Mouse (Mus musculus): Measurements from ENCODE around the gene Gm28048. TPM values are rescaled to one million over a fixed set of nuclear protein-coding genes. Genes with fewer than 3 reads are reported as not detected.

The Gm28048 gene
- 87.9 TPM for polyA plus RNA-seq (2014; fragmentation: Illumina TruSeq; extraction: RNeasy Lipid Tissue Mini Kit (QIAGEN cat#74804); ENCODE audit: low read depth, low replicate concordance)

DNA sequence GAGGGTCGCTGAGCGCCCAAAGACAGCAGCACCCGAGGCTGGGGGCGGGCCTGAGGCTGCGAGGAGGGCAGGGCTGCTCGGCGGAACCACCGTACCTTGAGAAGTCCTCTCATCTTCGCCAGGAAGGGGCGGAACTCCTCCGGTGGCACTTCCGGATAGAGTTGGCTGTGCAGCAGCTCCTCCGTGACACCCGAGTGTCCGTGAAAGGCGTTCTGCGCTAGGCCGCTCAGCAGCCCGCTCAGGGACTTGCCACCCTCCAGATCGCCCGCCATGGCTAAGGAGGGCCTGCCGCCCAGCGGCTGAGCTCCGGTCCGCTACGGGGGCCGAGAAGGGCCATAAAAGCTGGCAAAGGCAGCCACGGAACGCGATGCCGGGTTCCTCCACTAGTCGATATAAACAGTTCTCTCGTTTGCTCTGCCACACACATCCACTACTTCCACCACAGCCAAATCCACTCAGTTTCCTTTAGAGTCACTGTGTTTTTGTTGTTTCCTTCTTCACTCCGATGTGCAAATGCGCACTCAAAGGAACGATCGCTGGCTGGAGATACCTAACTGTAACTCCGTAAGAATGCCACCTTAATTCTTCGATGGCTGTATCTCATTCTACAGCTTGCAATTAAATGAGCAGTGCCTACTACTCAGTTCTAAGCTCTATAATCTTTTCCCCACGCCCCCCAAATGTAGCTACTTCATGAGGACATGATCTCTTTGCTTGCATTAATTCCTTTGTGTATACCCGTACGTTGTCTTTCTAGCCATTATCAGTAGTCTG lies at the start of gene Gm28048, which contains the start of gene Commd1:
TSS of gene Gm28048 (minus strand) at position 107 of the 774 bp plus-strand sequence.
TSS of gene Commd1 (minus strand) at position 399 of the 774 bp plus-strand sequence.

DNA sequence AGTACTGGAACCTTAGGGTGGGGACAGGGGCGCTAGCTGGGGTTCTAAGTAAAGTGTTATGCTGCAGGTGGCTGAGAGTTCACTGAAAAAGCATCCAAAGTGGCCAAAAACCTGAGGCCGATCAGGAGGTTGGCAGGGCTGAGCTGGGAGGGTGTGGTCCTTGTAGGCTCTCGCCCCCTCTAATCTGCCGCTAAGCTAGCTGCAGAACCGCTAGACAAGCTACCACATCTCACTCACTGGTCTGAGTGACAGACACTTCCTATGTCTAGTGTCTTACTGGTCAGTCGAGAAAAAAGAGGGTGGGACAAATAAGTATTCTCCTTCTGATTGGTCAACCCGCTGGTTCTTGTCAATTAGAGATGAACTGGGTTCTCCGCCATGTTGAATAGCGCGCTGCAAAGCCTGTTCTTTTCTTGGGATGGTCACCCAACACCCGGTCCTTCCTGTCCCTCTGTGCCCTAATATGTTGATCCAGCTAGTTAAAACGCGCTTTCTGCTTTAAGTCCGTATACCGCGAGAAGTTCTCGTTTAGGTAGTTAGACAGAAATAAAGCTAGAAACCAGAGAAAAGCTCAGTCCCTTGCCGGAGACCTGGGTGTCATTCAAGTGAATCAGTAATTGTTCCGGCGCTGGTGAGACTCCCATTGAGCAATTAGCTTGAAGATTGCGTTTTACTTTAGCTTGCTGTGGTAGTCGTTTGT lies 25.7 kb upstream of the Gm28048 start, which contains the start of gene Fam161a:
TSS of gene Fam161a (plus strand) at position 51 of the 700 bp plus-strand sequence.

DNA sequence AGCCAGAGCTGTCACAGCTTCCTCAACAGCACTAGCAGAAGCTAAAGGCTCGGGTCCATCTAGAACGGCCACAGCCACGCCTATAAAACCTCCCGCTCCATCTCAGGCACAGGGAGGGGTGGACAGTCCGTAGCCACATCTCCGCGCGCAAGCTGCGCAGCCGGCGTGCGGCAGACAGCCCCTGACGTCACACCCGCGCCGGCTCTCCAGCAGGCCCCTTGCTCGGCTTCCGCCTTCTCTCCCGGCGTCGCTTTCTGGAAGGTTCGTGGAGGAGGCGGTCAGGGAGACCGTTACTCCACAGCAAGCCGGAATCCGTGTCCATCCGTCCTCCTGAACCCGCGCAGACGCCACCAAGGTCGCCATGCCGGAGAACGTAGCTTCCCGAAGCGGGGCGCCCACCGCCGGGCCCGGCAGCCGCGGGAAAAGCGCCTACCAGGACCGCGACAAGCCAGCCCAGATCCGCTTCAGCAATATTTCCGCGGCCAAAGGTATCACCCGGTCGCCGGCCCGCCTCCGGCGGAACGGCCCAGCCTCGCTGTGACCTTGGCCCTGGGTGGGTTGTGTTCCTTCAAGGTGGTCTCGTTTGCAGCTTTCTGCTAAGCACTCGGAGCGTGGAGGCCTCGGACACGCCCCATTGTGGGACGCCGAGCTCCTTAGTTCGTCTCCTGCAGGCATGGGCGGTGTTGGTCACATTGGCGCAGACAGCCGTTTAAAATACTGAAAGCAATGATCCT lies 8.7 kb upstream of the Gm28048 start, which contains the start of gene Cct4:
TSS of gene Cct4 (plus strand) at position 127 of the 734 bp plus-strand sequence.

DNA sequence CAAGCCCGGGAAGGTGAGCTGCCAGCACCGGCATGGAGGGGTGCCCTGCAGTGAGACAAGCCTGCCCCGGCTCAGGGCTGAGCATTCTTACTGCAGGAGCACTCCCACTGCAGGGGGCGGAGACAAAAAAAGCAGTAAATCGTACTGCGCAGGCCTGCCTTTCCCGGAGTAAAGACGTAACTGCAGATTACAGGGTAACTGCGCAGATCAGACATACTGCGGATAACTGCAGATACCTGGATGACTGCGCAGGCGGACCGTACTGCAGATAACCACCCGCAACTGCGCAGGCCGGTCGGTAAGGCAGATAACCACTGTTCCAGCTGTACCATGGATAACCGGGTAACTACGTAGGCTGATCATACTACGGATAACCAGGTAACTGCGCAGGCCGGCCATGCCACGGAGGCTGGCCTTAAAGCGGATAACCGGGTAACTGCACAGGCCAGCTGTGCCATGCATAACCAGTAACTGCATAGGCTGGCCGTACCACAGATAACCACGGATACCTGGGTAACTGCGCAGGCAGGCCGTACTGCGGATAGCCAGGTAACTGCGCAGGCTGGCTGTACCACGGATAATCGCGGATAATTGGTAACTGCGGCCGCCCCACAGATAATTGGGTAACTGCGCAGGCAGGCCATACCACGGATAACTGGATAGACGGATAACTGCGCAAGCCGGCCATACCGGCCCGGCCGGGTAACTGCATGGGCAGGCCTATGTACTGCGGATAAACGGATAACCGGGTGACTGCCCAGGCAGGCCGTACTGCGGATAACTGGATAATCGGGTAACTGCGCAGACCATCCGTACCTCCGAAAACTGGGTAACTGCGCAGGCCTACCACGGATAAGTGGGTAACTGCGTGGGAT lies 9.8 kb downstream of the Gm28048 start, which contains the start of gene Zrsr1:
TSS of gene Zrsr1 (plus strand) at position 171 of the 875 bp plus-strand sequence.

DNA sequence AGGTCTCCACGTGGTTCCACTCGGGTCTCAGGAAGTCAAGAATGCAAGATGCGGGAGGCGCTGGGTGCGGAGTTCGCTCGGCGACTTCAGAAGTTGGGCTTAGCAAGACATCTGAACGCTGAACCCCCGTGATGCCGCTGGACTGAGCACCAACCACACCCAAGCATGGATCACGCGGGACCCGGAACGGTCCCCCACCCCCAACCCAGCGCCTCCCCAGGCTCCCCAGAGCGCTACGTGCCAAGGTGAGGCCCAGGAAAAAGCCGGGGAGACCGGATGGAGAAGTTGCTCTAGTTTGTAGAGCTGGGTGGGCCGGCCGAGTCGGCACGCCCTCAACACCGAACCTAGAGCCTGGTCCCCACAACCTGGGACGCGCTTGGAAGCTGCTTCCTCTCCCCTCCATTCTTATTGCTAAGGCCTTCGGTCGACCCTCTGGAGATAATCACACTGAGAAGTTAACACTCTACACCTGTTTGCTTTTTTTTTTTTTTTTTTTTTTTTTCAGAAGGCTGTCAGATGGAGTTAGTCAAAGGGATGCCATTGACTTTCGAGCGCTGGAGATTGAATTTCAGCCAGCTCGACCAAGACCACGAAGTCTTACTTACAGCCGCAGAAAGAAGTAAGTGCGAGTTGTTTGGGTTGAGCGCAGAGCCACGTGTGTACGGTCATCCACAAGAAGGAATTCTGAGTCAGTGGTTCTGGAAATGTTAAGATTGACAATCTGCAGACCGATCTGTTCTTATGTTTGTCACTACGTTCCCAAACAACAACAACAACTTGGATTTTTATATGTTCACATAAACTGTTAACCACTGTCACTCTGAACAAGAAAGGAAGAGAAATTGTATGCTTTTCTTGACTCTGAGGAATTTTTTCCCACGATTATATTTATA lies 121.3 kb downstream of the Gm28048 start, which contains the start of gene B3gnt2:
TSS of gene B3gnt2 (minus strand) at position 627 of the 893 bp plus-strand sequence.

Other genes starting within 250 kb of the Gm28048 start
- gene B3gnt2, start 121.1 kb downstream of the Gm28048 start, polyA plus RNA-seq (2014; fragmentation: Illumina TruSeq; extraction: RNeasy Lipid Tissue Mini Kit (QIAGEN cat#74804); ENCODE audit: low read depth, low replicate concordance): 9.7 TPM
- gene Zrsr1, start 10.1 kb downstream of the Gm28048 start, polyA plus RNA-seq (2014; fragmentation: Illumina TruSeq; extraction: RNeasy Lipid Tissue Mini Kit (QIAGEN cat#74804); ENCODE audit: low read depth, low replicate concordance): 39.5 TPM
- 73.3 TPM for gene Commd1, start 292 bp upstream of the Gm28048 start, polyA plus RNA-seq (2014; fragmentation: Illumina TruSeq; extraction: RNeasy Lipid Tissue Mini Kit (QIAGEN cat#74804); ENCODE audit: low read depth, low replicate concordance)
- gene Cct4, start 8.4 kb upstream of the Gm28048 start, polyA plus RNA-seq (2014; fragmentation: Illumina TruSeq; extraction: RNeasy Lipid Tissue Mini Kit (QIAGEN cat#74804); ENCODE audit: low read depth, low replicate concordance): 355 TPM
- gene Fam161a, start 25.4 kb upstream of the Gm28048 start, polyA plus RNA-seq (2014; fragmentation: Illumina TruSeq; extraction: RNeasy Lipid Tissue Mini Kit (QIAGEN cat#74804); ENCODE audit: low read depth, low replicate concordance): 11.0 TPM

Data from kidney, adult 10 weeks (tissue).